Mouse (Mus musculus) frontal cortex, postnatal 10 days (tissue): ENCODE data around the gene Macf1.

ENCODE experiments used
- DNase-seq, 2 experiments: peaks; one replicate each; pipeline ENCODE4 v3.0.0; 2022; ENCODE audit warnings: low spot score in 2 of 2, mixed read lengths in 1 of 2

The Macf1 gene

DNA sequence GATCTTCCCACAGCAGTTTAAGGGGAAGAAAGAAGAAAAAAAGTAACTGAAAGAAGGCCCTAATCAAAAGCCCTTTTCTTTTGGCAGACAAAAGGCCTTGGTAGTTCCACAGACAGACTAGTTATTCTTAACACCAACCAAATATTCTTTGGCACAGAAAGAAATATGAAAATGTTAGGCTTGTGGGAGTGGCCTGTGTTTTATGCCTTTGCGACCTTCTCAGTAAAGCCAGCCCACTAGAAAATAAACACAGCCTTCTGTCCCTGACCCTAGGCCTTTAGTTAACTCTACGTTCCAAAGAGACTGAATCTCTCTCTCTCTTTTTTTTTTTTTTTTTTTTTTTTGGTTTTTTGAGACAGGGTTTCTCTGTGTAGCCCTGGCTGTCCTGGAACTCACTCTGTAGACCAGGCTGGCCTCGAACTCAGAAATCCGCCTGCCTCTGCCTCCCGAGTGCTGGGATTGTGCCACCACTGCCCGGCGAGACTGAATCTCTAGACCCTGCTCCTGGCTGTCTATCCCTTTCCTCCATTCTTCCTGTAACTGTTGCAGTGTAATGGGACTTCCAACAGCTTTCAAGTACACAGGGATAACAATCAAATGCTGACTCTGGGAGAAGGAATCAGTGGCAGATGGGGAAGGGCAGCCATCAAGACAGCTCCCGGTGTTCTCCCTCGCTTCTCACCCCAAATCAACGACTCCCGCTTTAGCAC is 85.5 kb downstream of the Macf1 start:
- no peak for DNase-seq

DNA sequence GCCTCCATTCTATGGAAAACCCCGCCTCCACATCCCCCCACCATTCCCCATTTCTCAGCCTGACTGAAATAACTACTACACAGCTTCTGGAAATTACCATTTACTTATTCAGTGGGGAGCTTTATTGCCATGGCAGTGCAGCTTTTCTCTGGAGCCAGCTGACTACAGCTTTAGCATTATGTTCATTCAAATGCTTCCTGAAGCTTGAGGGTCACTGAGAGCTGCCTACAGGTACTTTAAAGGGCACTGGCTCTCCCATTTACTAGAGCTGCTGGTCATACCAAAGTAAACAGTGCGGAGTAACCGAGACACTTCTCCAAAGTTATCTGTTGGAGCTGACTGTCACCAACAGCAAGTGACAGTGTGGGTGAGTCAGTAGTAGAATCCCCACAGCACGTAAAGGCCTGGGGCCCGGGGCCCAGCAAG is 89.8 kb downstream of the Macf1 start:
- no peak for DNase-seq

DNA sequence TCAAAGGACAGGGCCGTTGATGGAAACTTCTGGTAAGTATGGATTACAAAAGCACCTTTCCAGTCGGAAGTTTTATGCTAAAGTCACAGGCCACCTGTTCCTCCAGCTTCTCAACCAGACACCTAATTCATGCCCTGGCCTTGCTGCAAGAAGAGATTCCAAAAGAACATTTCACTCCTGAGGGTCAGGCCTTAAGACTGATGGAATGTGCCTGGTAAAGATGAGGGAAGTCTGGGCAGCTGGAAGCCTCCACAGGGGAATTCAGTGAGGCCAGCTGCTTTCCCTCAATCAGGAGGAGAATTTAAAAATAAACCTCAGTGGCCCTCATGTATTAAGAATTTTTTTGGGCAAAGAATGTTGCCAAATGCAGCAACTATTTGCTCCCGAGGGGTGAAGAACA is 90.5 kb downstream of the Macf1 start:
- no peak for DNase-seq

DNA sequence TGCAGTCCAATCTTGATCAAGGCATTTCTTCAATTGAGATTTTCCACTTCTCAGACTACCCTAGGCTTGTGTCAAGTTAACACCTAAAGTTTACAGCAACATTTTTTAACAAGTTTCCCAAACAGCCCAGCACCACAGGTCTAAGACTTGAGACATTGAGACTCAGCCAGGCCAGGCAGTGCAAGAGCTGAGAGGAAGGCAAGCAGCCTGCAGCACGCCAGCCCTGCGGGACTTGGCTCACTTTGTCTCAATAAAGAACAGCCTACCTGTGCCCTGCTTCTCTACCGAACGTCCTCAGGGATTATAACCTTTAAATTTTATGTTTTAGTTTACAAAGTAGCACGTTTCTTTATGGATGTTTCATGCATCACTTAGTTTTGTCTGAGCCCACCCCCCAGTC is 92.1 kb downstream of the Macf1 start:
- no peak for DNase-seq

DNA sequence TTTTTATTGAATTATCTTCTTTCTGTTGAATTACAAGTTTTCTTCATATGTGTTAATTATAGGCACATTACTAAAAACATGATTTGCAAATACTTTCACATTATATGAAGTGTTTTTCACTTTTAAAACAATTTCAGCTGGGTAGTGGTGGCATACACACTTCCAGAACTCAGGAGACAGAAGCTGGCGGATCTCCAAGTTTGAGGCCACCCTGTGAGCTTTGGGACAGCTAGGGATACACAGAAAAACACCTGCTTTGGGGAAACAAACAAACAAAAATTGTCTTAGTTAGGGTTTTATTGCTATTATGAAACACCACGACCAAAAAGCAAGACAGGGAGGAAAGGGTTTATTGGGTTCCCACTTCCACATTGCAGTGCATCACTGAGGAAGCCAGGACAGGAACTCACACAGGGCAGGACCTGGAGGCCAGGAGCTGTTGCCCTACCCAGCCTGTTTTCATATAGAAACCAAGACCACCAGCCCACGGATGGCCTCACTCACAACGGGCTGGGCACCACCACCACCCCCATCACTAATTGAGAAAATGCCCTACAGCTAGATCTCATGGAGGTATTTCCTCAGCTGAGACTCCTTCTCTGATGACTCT is 93.0 kb downstream of the Macf1 start:
- no peak for DNase-seq

DNA sequence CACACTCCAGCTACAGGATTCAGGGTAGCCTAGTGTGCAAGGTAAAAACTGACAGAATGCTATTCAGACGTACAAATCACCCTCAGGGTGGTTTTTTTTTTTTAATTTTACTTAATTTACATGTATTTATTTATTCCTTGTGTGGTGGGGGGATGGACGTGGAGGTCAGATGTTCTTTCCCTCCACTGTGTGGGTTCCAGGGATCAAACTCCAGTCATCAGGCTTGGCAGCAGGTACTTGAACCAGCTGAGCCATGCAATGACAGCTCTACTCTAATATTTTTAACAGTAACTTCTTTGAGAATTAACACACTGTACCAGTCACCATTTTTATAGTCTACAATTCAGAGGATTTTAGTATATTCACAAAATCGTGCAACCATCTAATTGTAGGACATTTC is 94.7 kb downstream of the Macf1 start:
- DNase-seq: no peak

DNA sequence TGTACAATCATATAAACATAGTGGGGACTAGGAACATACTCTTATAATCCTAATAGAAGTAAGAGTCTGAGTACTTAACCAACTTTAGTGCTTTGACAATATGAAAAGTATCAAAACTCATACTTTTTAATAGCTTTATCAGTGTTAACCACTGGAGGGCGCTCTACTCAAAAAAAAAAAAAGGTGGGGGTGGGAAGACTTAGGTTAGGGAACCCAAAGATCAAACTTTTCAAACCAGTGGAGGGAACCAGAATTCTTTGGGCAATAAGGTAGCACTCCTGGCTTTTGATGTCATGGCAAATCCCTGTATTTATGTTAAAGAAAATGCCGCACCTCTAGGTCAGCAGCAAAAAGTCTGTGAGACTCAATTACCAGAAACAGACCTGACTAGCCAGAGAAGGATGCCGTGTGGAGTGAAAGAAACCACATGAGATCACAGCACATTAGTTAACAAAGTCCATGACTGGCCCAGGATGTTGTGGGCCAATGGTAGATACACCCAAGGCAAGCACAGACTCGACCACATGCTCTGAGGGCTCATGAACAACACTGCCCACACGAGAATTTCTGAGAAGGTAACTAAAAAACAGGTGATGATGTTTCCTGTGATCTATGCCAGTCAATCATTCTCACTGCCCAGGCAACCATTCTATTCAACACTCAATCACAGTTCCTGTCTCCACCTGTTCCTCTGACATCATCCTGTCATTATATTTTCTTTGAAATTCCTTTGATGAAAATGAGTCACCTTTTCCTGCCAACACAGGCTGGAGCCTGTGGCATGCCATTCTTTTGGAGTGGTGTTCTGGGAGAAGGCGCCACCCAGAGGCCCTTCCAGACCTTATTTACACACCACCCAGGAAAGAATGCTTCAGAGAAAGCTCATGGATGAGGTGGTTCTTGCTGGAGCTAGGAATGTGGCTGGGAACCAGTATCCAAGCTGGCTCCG is 95.5 kb downstream of the Macf1 start:
- no peak for DNase-seq

DNA sequence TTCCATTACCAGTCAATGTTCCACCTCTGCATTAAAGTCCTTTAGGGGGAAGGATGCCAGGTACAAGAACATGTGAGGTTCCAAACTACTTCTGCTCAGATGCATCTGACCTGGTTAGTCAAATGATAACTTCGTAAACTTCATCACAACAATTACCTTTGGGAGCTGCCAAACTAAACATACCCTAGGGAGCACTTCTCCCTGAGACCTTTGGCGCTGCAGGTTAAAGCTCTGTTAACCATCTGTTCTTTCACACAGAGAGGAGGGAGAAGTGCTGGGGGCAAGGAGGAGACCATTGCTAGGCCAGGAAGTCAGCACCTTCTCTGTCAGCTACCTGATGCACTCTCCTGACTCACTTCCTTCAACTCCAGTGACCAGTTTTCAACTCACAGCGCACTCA is 96.5 kb downstream of the Macf1 start:
- no peak for DNase-seq

DNA sequence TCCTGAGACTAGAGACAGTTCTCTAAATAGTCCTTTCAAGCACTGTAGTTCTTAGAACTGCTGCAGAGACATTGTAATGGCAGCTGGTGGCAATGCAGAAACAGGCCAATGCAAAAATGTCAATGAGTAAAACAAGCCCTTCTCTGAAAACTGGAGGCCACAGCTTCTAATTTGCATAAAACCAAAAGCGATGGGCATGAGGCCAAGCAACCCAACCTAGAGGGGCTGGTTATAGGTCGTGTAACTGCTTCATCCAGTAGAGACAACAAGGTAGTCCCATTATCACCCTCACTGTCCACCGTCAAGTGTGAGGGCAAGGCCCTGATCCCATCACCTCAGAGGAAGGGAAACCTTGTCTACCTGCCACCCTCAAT is 99.5 kb downstream of the Macf1 start:
- no peak for DNase-seq

DNA sequence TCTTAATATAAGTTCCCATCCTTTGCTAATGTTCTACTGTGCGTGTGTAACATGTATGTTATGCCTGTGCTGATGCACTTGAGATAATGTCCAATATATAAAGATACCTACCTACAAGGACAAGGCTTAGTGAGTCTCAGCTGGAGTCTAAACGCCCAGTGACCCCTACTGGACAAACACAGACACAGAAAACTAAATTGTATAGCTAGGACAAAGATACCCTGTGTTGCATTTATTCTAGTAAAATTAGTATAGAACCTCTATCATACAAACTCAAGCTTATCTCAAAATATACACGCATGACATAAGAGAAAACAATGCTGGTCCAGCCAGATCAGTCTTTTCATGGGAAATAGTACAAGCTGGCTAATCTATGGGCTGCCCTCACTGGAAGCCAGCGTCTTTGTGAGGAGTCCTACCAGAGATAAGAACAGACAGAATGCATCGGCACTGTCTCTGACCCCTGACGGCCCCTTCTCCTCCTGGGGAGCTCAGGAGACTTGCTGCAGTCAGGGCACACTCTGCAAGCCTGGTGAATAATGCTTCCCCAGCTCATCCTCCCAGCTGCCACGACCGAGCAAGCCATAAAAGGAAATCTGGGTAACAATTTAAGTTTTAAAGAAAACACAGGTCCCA is 100.0 kb downstream of the Macf1 start:
- DNase-seq: no peak

DNA sequence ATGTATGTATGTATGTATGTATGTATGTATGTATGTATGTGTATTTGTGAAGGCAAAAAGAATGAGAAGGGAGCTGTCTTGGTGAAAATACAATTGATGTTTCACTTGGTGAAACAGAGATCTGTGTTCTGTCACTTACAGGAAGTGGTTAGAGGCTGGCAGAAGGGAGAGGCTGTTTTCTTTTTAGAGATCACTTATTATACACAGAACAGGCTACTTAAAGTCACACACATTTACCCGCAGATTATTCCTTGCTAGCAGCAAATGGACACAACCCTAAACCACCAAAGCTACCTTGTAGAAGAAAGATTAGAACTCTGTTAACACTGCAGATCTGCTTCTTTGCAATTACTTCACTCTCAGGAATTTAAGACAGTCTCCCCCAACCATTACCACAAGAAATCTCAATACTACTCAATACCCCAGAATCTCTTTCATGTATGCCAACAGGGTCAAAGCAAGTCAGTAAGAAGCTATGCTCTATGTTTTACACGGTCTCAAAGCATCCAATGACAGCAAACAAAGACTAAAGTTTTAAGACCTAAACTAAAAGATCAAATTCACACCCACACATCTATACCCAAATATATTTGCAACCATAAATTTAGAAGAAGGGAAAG is 106.6 kb downstream of the Macf1 start:
- no peak for DNase-seq

DNA sequence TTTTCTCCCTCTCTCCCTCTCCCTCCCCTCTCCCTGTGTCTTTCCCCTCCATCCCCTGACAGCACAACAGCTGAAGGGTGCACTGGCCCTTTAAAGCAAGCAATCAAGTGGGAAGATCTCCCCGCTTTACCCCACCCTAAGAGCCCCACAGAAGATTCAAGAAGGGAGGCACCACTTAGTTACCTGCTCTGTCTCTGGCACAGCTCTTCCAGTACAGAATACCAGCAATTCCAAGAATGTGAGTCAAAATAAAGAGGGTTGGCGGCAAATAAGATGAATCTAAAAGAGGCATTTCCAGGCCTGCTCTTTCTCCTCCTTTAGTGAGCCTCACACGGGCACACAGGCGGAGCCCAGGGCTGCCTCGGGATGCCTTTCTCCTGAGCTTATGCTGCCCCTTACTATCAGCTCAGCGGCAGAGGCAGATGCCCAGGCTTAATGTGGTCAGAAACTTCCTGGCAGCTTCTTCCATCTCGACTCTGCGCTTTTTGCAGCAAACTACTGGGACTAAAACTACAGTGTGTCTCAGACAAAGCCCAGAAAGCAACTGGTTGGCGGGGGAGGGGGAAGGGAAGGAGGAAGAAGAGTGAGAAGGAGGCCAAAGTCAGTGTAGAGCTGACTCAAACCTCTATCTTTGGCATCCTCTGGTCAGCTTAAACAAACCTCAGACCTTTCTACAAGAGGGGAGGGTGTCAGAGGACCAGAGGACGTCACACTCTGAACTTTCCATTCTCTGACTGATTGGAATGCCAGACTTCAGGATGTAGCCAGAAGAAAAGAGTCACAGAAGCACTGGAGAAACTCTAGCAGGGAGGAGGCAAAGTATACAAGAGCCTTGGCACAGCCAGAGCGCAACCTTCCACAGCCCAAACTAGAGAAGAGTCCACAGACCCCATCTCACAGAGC is 111.5 kb downstream of the Macf1 start:
- no peak for DNase-seq

DNA sequence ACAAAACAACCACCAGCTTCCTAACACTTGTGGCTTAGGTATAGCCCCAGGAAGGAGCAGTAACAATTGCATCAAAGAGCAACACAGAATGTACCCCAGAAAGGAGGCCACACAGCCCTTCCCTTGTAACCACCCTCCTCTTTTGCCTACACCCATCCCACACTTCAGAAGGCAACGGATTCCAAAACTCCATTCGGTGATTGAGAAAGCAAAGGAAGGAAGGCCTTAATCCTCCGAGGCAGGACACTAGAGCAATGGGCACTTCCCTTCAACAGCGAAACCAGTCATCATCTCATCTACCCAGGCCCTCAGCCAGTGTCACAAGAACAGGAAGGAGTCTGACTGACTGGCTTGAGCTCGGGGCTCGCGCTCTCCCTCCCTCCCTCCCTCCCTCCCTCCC is 112.3 kb downstream of the Macf1 start:
- no peak for DNase-seq

DNA sequence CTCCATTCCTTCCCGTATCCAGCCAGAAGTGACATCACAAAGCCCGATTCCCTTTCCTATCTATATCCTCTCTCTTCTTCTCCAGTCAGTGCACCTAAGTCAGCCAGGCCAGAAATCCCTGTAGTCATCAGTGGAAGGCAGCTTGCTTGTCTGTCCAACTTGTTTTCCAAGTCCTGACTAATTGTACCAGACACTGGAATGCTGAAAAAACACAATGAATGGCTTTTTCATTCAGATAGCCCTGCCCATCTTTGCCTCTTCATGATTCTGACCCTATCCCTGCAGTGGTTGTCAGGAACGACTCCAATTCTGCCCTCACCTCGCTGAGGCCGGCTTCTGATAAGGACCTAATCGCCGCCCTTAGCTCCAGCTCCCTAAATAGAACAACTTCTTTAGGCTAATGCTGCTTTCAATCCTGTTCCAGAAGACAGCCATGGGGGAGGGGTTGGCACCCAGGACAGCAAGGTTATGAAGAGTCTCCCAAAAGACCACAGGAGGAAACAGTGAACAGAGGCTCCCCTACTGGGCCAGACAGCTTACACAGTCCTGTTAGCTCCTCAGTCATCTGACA is 118.8 kb downstream of the Macf1 start:
- no peak for DNase-seq

DNA sequence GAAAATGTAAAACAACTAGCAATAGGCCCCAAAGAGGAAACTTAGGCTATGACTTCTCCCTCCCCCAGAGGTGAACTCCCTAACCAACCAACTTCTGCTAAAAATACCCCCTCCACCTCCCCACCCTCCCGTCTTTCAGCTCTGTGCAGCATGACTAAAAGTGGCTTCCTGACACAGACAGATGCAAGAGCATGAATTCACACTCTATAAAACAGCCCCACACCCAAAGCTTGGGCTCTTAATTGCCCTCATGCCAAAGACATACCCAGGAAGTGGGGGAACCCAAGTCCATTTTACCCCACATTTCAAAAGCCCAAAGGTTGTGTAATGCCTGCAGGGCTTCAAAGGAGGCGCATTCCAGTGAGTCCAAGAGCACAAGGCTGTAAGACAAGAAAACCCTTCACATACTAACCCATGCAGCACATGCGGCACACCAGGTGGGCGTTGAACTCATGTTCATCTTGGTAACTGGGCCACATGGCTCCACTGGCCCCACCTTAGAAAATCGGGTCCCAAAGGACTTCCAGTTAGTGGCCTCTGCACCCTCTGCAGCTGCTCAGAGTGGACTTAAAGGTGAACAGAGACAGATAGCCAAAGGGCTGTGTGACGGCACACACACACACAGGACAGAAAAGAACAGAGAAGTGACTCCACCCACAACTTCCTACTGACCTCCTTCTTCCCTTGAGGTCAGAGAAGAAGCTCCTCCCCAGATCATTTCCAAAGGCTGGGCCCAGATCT is 119.9 kb downstream of the Macf1 start:
- DNase-seq: no peak

DNA sequence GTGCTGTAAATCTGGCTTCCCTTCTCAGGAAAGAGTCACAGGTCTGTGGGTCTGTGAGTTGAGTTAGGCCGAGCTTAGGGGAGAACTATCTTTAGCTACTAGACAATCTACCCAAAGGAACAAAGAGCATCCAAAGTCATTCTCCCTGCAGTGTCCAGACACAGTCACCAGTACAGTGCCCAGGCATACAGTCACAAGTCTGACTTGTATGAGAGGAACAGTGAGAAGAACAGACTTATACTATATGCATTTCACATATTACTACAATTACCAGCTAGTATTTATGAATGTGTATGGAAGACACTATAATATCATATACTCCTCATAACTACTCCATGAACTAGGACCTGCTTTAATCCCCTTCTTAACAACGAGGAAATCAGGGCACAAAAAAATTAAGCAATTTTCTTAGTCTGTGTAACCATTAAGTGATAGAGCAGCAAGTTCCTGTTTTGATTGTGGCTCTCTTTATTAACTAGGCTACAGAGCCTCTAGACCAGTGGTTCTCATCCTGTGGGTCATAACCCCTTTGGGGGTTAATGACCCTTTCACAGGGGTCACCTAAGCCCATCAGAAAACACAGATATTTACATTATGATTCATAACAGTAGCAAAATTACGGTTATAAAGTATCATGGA is 121.9 kb downstream of the Macf1 start:
- DNase-seq: no peak

DNA sequence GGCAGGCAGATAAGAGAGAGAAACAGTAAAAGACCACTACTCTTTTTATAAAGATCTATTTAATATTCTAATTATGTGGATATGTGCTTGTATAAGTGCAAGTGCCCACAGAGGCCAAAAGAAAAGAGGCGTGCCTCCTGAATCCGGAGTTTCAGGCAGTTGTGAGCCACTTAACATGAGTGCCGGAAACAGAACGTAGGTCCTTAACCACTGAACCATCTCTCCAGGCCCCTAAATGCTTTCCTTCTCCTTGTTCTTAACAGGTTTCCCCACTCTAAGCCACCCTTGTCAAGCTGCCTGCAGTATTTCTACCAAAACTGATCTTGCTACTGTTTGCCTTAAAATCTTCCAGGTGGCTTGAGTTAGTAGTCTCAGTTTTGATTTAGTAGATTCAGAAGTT is 123.3 kb downstream of the Macf1 start:
- DNase-seq: no peak

DNA sequence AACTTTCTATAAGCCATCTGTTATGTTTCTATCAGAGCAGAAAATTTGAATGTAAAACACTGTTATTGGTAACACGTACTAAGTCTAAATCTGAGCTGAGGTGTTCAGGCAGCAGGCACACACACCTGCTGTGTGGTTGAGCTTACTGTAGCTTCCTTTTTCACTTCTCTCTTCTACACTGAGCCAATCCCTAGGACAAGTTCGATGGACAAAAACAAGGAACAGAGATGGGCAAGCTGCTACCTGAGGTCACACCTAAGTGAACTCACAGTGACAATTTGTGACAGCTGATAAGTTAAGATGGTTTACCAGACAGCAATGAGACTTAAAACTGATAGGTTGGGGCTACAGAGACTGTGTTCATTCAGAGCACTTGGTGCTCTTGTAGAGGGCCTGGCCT is 125.7 kb downstream of the Macf1 start:
- no peak for DNase-seq

DNA sequence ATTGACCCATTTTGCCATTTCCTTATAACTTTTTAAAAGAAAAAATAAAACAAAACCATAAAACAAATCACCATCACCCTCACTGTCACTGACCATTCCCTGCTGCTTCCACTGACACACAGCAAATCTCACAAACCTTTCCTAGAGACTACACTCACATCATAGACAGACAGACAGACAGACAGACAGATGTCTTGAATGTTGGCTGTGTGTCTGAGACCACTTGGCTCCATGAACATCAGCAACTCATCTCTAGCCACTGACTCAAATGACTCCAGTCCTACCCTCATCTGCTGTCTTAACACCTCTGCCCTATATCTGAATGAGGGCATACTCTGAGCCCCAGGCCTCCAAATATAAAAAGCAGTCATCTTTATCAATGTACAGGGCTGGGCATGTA is 128.9 kb downstream of the Macf1 start:
- no peak for DNase-seq
